Mouse (Mus musculus) lung, postnatal 0 days (tissue): Measurements from ENCODE around the gene Rcbtb1.

Source experiments
- CTCF ChIP-seq: IDR thresholded peaks from 2 replicates; pipeline ENCODE4 v1.5.1; 2016; ENCODE audit warnings: antibody characterized with exemption, mild to moderate bottlenecking
- EP300 ChIP-seq: IDR thresholded peaks from 2 replicates; pipeline ENCODE4 v1.6.1; 2016; ENCODE audit warnings: antibody characterized with exemption, mild to moderate bottlenecking, control low read depth

- TF ChIP-seq CTCF (no peak), EP300 (no peak)
Measured at GRCm38 (mm10) chr14:59185514-59185913, 15.5 kb upstream of the Rcbtb1 start.
